Mouse (Mus musculus) left cerebral cortex, adult 8-10 months (tissue): ENCODE data around the gene Rab11fip4. TPM values are rescaled to one million over a fixed set of nuclear protein-coding genes. Genes with fewer than 3 reads are reported as not detected.

ENCODE experiments used
- DNase-seq, 2 experiments: peaks; one replicate each; pipeline ENCODE4 v3.0.0; 2022; ENCODE audit warnings: low spot score in 2 of 2
- total RNA-seq, 4 experiments: library from RNA; stranded (reverse); gene quantifications; 2 replicates each; pipeline ENCODE4 v1.2.4; 2022

Rab11fip4 gene
- total RNA-seq, 4 experiments from 2014 or later: 238 to 263 (median 241) TPM

- DNase-seq: no peak
Measured at GRCm38 (mm10) chr11:79652921-79653575, 62.0 kb downstream of the Rab11fip4 start.

- DNase-seq: no peak
Measured at GRCm38 (mm10) chr11:79654407-79654831, 63.4 kb downstream of the Rab11fip4 start.

DNA sequence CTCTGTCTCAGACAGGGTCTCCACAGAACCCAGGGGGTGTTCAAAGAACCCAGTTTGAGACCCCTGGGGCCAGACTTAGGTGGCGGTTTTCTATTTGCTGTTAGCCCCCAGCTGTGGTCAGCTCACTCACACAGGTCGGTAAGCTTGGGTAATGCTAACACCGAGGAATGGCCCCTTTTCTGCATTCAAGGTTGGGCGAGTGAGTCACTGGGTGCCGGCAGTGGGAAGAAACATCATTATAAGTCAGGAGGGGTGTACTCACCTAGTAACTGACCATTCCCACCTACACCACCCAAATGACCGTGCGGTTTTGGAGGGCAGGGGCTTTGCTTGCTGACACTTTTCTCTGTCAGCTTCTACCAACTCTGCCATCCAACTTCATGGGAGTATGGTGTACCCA, 64.6 kb downstream of the Rab11fip4 start:
- DNase-seq: no peak

DNA sequence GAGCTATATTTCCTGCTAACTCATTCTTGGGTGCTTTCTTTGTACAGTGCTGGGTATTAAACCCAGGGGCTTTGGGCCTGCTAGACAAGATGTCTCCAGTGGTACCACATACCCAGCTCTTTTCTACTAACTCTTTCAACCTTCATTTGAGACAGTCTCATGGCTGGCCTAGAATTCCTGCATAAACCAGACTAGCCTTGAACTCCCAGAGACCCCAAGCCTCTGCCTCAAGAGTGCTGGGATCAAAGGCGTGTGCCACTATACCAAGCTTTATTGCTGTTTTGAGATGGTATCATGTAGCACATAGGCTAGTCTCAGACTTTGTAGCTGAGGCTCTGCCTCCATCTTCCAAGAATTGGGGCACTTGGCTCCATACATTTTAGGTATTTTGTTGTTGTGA, 65.5 kb downstream of the Rab11fip4 start:
- DNase-seq: no peak

DNA sequence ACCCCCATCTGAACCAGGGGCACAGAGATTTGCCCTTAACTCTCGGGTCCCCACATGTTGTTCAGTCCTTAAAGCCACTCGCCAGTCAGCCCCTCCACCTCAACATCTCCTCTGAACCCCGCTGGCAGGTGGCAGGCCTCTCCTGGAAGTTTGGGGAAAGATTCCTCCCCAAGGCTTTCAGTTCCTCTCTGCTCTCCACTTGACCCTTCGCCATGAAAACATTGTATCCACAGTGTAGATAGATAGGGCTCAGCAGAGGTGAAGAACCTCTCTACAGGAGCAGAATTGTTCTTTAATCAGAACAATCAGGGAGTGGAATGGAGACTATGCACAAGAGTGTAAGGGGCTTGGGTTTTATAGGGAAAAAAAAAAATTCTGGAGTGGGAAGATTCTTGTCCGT, 66.0 kb downstream of the Rab11fip4 start:
- no peak for DNase-seq

DNA sequence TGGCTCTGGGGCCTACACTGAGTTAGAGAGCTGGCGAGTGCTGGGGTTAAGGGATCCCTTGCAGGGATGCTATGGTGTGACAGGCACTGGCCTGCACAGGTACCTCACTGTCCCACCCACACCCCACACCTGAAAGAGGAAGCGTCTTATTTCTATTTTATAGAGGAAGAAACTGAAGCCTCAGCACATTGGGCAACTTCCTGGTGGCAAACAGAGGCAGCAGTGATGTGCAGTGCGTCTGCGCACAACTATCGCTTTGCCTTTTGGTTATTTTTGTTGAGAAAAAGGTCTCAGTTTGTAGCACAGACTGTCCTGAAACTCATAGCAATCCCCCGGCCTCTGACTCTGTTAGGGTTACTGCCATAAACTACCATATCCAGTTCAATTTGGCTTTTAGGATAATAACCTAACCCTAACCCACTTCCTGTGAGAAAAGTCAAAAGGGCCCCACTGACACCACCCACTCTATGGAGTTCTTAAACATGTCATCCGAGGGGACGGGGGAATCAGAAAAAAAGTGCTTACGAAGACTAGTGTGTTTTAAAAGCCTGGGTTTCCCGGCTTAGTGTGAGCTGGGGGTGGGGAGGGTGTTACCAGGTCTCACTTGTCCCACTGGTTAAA, 67.3 kb downstream of the Rab11fip4 start:
- no peak for DNase-seq

DNA sequence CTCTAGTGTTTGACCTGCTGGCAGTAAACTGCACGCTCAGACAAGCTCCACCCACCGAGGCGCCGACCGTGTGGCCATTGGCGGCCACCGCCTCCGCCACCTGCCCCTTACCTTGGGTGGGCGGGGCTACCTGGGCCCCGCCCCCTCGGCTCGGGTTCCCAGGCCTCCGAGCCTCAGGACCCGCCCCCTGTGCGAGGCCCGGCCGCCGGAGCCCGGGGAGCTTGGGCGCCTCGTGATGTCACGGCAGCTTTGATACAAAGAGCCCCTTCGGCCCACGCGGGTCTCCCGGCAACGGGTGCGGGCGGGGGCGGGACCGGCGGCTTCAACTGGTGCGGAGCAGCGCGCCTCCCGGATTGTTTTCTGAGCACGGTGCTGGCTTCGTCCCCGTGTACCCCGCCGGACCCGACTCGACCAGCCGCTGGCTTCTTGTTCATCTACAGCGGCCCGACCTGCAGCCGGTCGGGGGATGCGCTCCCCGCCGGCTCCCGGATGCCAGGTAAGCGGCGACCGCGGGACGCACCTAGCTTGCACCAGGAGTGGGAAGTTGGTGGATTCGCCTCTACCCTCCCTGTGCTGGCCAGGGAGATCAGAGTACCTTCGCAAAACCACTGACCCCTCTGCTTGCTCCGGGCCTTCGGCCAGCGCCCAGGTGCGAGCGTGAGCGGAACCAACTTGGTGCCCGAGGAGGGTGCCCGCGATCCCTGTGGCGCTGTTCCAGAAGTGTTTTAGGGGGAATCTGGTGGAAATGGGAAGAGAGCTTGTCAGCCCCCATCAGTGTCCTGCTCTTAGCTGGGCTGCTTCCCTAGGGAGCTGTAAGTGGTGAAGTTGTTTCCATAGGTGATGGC, 69.6 kb downstream of the Rab11fip4 start:
- DNase-seq: peak; percentile 63 to 81

GRCm38 (mm10) chr11:79661877-79662545, 71.0 kb downstream of the Rab11fip4 start:
- DNase-seq: no peak

- no peak for DNase-seq
Measured at GRCm38 (mm10) chr11:79663158-79663557, 72.1 kb downstream of the Rab11fip4 start.

DNA sequence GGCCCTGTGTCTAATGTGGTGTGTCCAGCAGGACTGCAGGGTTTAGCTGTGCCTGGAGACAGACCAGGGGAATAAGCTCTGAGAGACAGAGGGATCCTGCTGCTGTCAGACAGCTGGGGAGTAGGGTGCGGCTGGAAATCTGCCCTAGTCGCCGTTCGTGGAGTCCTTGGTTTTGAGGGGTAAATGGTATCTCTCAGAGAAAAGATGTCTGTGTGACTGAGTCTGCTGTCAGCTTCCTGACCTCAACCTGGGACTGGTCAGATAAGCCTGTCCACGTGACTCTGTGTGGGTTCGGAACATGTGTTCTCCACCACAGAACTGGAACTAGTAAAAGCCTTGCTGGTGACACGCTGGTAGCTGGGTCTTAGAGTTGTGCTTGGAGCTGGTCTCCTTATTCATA, 72.6 kb downstream of the Rab11fip4 start:
- DNase-seq: no peak

DNA sequence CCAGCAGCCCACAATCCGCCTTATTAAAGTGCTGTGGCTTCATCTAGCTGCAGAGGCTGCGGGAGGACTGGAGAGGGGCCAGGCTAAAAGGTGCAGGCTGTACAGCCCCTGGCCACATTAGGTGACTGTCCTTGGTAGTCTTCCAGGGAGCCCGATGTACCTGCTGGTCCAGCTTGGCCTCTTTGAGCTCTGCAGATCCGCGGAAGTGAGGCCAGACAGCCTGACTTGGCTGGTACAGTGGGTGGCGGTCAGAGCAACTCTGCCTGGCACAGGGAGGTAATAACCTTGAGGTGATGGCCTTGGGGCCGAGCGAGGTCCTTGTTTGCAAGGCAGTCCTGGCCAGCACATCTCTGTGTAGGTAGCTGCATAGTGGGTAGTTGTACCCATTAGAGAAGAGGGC, 75.5 kb downstream of the Rab11fip4 start:
- DNase-seq: no peak

- no peak for DNase-seq
Measured at GRCm38 (mm10) chr11:79669210-79669609, 78.2 kb downstream of the Rab11fip4 start.

DNA sequence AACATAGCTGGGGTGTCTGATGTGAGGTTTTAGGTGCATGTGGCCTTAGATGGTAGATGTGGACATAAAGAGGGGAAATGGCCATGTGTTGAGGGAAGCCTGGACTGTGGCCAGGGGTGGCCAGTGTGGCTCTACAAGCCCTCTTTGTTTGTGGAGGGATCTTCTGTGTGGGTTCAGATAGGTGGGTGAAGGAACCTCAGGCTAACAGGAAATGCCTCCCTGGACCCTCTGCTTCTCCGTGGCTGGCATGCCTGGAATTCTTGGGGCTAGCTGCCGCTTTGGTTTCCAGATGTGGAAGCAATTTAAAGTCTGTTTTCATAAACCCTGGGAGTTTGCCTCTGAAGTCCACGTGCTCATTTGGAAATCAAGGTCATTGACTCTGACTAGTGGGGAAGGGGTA, 78.9 kb downstream of the Rab11fip4 start:
- DNase-seq: no peak

GRCm38 (mm10) chr11:79670411-79670945, 79.5 kb downstream of the Rab11fip4 start:
- no peak for DNase-seq

DNA sequence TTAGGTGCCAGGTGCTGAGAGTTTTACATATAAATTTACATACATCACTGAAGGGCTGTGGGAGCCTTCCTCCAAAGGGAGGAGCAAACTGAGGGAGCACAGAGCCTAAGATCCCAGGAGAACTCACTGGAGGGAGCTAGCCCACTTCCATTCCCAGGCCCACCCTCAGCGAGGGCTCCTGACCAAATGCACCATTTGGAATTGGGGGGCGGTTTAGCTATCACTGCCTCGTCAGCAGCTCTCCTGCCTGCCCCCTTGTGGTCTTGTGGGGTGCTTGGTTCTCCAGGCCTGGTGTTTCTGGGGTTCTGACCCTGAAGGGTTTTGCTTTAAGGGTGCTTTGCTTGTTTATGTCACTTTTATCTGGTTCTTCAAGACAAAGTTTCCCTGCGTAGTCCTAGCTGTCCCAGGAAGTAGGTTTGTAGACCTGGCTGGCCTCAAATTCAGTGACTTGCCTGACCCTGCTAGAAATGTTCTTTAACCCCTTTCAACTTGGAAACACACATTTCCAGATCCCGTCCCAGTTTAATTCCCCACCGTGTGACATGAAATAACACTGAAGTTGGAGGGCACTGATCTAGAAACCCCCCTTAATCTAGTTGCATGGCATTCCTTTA, 80.8 kb downstream of the Rab11fip4 start:
- no peak for DNase-seq

- DNase-seq: no peak
Measured at GRCm38 (mm10) chr11:79673072-79673471, 82.1 kb downstream of the Rab11fip4 start.

- no peak for DNase-seq
Measured at GRCm38 (mm10) chr11:79673717-79674116, 82.7 kb downstream of the Rab11fip4 start.

DNA sequence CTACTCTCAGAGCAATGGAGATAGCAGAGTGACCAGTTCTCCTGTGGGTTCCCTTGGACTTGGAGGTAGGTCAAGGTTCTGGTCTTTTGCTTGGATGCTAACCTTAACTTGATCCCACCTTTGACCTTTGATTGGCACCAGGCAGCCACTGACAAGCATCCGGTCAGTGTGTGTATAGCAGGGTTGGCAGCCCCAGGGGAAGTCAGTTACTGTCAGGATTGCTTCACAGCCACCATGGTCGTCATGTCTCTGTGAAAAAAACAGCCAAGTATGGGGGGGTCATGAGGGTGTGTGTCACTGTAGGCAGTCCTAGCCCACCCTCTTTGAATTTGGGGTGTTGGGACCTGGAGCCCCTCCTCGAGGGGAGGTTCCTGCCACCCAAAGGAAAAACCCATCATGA, 83.2 kb downstream of the Rab11fip4 start:
- no peak for DNase-seq

DNA sequence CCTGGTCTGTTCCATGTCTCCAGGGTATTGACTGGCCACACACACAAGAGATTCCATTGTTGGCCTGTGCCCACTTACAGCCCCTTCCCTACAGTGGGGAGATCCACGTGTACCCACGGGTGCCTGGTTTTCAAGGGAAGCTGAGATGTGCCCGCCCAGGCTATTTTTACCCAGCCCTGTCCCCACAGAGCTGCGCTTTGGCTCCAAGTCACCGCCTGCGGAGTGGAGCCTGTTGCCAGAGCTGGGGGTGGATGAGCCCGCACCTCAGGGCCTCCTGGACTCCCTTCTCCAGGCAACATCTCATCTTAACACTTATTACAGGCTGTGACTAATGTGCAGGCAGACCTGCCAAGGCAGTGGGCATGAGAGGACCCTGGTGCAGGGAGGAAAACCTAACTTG, 83.6 kb downstream of the Rab11fip4 start:
- DNase-seq: peak in 1 of 2 experiments; percentile 90

- no peak for DNase-seq
Measured at GRCm38 (mm10) chr11:79675285-79675684, 84.3 kb downstream of the Rab11fip4 start.

GRCm38 (mm10) chr11:79675994-79676393, 85.0 kb downstream of the Rab11fip4 start:
- no peak for DNase-seq
